Comparison of ENCODE assay signal across 13 mouse cellular contexts in genomic region chr2:104588552-104588951, GRCm38 (mm10).
"Had no signal": no experiment of that assay in that cellular context is flagged by ENCODE, and none has a peak within 500 bp of the region (broad histone marks: within the 10 kb centered on the region; RNA-seq: fewer than 3 reads in every experiment).

No protein-coding gene starts in this region.

- H3K9ac ChIP-seq: kidney, embryonic 15.5 days; limb, embryonic 15.5 days had no signal

- ATAC-seq: liver, embryonic 12.5 days had no signal

- H3K27me3 ChIP-seq: kidney, embryonic 15.5 days; limb, embryonic 12.5 days; limb, embryonic 15.5 days; liver, embryonic 12.5 days had no signal

- H3K36me3 ChIP-seq: kidney, embryonic 15.5 days; limb, embryonic 12.5 days; limb, embryonic 15.5 days; liver, embryonic 12.5 days had no signal

- H3K27ac ChIP-seq: kidney, embryonic 15.5 days; limb, embryonic 12.5 days; limb, embryonic 15.5 days had no signal

- H3K9me3 ChIP-seq: kidney, embryonic 15.5 days; limb, embryonic 12.5 days; limb, embryonic 15.5 days; liver, embryonic 12.5 days had no signal

- DNase-seq: kidney, adult 8-10 months; kidney, postnatal 14 days; kidney, postnatal 4 days; lung, adult 2 months; lung, postnatal 14 days; lung, postnatal 4 days; midbrain, embryonic 14.5 days; thymus, adult 18-20 months; thymus, postnatal 36 days had no signal
